Mouse (Mus musculus) retina, postnatal 7 days (tissue): ENCODE data around the gene Slc45a3.

Experiments used
- DNase-seq: peaks from one replicate; pipeline ENCODE4 v3.0.0-alpha.2; 2012; ENCODE audit warnings: low read depth, low spot score

Slc45a3 gene

DNA sequence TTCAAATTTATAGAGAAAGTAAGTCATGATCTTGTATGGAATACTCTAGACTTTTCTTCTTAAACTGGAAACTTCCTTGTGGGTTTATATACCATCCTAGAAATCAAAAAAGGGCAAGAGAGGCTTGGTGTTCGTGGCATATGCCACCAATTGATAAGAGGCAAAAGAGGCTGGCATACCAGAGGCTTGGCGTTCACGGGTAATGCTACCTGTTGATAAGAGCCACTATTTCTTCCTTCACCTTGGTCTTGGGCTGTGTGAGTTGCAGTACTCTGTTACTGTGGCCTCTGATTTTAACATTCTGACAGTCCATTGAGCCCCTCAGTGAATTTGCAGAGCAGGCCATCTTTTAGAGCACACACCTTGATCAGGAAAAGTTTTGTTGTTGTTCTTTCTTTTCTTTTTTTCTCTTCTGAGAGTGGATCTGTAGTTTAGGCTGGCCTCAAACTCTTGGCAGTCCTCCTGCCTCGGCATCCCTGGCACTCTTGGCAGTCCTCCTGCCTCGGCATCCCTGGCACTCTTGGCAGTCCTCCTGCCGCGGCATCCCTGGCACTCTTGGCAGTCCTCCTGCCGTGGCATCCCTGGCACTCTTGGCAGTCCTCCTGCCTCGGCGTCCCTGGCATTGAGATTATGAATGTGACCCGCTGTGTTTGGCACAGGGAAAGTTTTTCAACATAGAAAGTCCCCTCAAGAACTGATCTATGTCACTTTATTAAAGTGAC is 64.3 kb downstream of the Slc45a3 start:
- DNase-seq = no peak

DNA sequence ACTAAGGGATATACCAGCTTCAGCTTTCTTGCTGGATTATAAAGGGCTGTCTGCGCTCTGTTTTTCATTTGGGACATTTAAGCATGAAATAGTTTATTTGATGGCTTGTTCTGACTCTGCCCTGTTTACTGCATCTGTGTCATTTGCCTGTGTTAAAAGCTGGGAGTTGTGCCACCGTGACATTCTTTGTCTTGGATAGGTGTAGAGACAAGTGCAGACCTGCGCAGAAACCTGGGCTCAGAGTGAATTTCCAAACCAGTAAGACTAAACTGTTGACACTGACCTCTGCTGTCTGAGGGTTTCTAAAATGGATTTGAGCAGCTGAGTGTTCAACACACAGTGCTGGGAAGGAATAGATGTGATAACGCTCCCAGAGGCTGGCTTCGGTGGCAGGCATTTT is 65.2 kb downstream of the Slc45a3 start:
- DNase-seq = no peak

DNA sequence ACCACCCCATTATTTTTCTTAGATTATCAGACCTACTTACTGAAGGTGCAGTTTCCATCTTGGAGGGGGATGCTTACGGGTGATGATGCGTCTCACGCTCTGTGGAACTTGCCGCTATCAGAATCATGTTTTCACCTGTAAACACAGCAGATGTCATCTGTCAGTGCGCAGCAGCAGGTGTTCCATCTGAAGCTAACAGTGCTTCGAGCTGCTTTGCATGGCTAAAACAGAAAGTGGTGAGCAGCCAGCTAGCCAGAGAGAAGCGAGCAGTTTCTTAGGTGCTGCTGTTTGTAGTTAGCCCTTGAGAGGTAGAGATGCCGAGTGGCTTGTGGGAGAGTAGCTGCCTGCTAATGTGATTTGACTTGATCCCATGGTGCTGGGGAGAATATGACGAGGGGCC is 65.6 kb downstream of the Slc45a3 start:
- no peak for DNase-seq

DNA sequence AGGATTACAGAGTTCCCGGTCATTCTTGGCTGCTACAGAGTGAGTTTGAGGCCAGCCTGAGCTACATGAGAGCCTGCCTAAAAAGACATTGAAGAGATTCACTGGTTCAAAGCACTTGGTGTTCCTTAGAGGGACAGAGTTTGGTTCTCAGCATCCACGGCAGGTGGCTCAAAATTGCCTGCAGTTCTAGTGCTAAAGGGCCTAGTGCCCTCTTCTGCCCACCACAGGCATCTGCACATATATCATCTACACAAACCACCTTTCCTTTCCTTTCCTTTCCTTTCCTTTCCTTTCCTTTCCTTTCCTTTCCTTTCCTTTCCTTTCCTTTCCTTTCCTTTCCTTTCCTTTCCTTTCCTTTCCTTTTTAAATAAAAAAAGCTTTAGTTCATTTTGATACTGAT is 67.8 kb downstream of the Slc45a3 start:
- DNase-seq = no peak

DNA sequence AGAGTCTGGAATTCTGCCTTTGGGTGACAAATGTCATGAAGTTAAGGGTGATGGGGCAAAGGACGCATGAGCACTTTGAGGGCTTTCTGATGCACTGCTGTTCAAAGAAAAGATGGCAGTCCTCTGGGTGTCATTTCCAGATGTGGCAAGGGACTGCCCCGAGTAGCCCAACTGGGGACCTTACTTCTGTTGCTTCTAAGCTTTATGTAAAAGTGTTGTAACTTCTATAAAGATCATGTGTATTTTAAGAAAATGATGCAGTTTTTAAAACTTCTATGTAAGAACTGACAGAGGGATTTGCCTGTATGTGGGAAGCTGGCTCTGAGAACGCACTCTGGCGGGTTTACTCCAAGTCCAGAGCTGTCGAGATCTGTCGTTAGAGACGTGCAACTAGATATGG is 69.4 kb downstream of the Slc45a3 start:
- no peak for DNase-seq
